Mouse (Mus musculus) cortical plate, adult 2 months (tissue): ENCODE measurements around the gene Fam89b. TPM values are rescaled to one million over a fixed set of nuclear protein-coding genes. Genes with fewer than 3 reads are reported as not detected.

ENCODE experiments used
- H3K27ac ChIP-seq: fragments of 200-500 bp; 2 replicates; pipeline ENCODE4 v1.5.1; 2012; ENCODE audit warnings: low read length, control low read depth, inconsistent platforms; ENCODE audit not compliant: insufficient read depth
- H3K4me1 ChIP-seq: fragments of 200-500 bp; 2 replicates; pipeline ENCODE4 v1.6.1; 2011; ENCODE audit warnings: low read length; ENCODE audit not compliant: control insufficient read depth, insufficient read depth
- H3K4me3 ChIP-seq: fragments of 200-500 bp; 2 replicates; pipeline ENCODE4 v1.5.1; 2011; ENCODE audit warnings: mild to moderate bottlenecking, low read length, control low read depth; ENCODE audit not compliant: insufficient read depth
- CTCF ChIP-seq: fragments of 200-500 bp; IDR thresholded peaks from 2 replicates; pipeline ENCODE4 v1.5.1; 2011; ENCODE audit warnings: mild to moderate bottlenecking, control low read depth, low read length; ENCODE audit not compliant: insufficient read depth; ENCODE audit errors: extremely low read depth
- POLR2A ChIP-seq: fragments of 200-500 bp; IDR thresholded peaks from 2 replicates; pipeline ENCODE4 v1.6.1; 2011; ENCODE audit warnings: mild to moderate bottlenecking, low read length, control low read depth; ENCODE audit not compliant: insufficient read depth; ENCODE audit errors: extremely low read depth
- polyA plus RNA-seq: library from polyadenylated mRNA; depleted of rRNA; stranded (reverse); fragments of >200 nt; gene quantifications from 2 replicates; pipeline ENCODE4 v1.2.3, GENCODE M21; 2012

Gene Fam89b
- polyA plus RNA-seq, 1 experiment, result 58.6 TPM

- Histone ChIP-seq H3K4me3 (peak overlapping the region; percentile 19; the same call in 1 of the 2 replicates), H3K4me1 (peaks cover 5% of the 10 kb centered on the region; the same call in 1 of the 2 replicates), H3K27ac (no peak overlapping the region)
- no peak for TF ChIP-seq POLR2A
- no peak for TF ChIP-seq CTCF
These were observed 4.3 kb downstream of the Fam89b start for GRCm38 (mm10) chr19:5725029-5725707.

- TF ChIP-seq CTCF (no peak), POLR2A (no peak)
- H3K4me3 ChIP-seq, result no peak overlapping the region
- H3K4me1 ChIP-seq, result peaks cover 5% of the 10 kb centered on the region; the same call in 1 of the 2 replicates
- H3K27ac ChIP-seq, result no peak overlapping the region
These were observed 4.9 kb downstream of the Fam89b start for GRCm38 (mm10) chr19:5724549-5724941.

GRCm38 (mm10) chr19:5723934-5724548, 5.4 kb downstream of the Fam89b start:
- Histone ChIP-seq H3K4me3 (no peak overlapping the region), H3K4me1 (peaks cover 5% of the 10 kb centered on the region; the same call in 1 of the 2 replicates), H3K27ac (no peak overlapping the region)
- TF ChIP-seq CTCF, result no peak
- no peak for TF ChIP-seq POLR2A

GRCm38 (mm10) chr19:5722848-5723425, 6.5 kb downstream of the Fam89b start:
- H3K4me1 ChIP-seq, result peaks cover 3% of the 10 kb centered on the region; the same call in 1 of the 2 replicates
- H3K4me3 ChIP-seq, result no peak overlapping the region
- no peak for TF ChIP-seq CTCF
- TF ChIP-seq POLR2A, result no peak
- H3K27ac ChIP-seq, result no peak overlapping the region

- Histone ChIP-seq H3K27ac (no peak overlapping the region), H3K4me1 (peaks cover 2% of the 10 kb centered on the region), H3K4me3 (no peak overlapping the region)
- TF ChIP-seq CTCF, result no peak
- no peak for TF ChIP-seq POLR2A
These were observed 8.2 kb downstream of the Fam89b start for GRCm38 (mm10) chr19:5721233-5721632.

- Histone ChIP-seq H3K4me3 (peak overlapping the region; percentile 47; the same call in 1 of the 2 replicates), H3K27ac (no peak overlapping the region), H3K4me1 (peaks cover 7% of the 10 kb centered on the region)
- TF ChIP-seq POLR2A (no peak), CTCF (no peak)
These were observed 12.5 kb downstream of the Fam89b start for GRCm38 (mm10) chr19:5716955-5717354.

- H3K27ac ChIP-seq, result no peak overlapping the region; the same call in 1 of the 2 replicates
- peak overlapping the region; percentile 47 for H3K4me3 ChIP-seq
- TF ChIP-seq POLR2A (no peak), CTCF (0 out of 2 replicates have a peak, but pooled peaks have one; percentile 20)
- peaks cover 7% of the 10 kb centered on the region for H3K4me1 ChIP-seq
These were observed 13.4 kb downstream of the Fam89b start for GRCm38 (mm10) chr19:5715793-5716688.

- Histone ChIP-seq H3K4me3 (no peak overlapping the region), H3K4me1 (peaks cover 7% of the 10 kb centered on the region), H3K27ac (no peak overlapping the region)
- TF ChIP-seq CTCF, result no peak
- no peak for TF ChIP-seq POLR2A
These were observed 15.7 kb downstream of the Fam89b start for GRCm38 (mm10) chr19:5713730-5714129.

GRCm38 (mm10) chr19:5713255-5713654, 16.2 kb downstream of the Fam89b start:
- no peak for TF ChIP-seq POLR2A
- no peak for TF ChIP-seq CTCF
- H3K4me1 ChIP-seq, result peaks cover 7% of the 10 kb centered on the region
- H3K4me3 ChIP-seq, result no peak overlapping the region
- no peak overlapping the region for H3K27ac ChIP-seq
